In the genomic region with DNA sequence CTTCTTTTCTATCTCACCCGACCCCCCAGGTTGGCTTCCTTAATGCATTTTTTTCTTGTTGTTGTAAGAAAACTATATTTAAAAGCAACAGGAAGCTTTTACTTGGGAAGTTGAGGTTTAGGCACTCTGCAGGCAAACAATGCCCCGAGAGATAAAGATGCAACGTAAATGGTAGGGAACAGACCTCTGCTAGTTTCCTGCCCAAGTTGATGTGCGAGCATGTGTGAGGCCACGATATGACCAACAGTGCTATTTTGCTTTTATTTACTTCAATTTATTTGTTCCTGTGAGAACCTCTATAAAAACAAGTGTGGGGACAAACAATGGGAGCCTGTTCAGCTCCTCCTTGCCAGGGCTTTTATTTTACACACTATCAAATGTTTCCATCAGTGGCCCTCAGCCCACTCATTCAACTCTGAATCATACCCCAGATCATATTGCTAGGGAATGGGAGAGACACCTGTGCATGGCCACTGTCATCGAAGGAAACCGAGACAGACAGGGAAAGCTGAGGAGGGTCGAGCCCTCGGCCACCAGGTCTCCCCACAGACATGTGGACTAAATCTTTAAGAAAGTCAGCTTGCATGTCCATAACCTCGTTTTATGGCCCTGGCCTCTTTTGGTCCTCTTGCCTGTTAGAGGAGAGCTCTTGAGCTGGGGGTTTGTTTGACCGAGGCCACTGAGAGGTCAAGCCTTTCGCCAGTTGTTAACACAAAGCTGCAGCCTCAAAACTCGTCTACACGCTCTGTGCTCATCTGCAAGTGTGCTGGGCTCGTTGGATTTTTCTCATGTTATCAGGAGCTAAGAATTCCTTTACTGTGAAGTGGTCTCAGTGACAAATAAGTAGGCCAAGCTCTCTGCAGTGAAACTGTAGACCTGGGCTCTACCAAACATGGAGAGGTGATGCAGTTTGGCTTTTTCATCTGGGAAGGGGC, we compare ENCODE assay signal across 14 mouse cellular contexts. TPM values are rescaled to one million over a fixed set of nuclear protein-coding genes. Genes with fewer than 3 reads are reported as not detected.
DNase-seq lines count a peak whose midpoint lies in the region; ATAC-seq and TF ChIP-seq lines count a peak whose summit lies in the region.
"Had no signal": no experiment of that assay in that cellular context is flagged by ENCODE, and none has a peak within 500 bp of the region (broad histone marks: within the 10 kb centered on the region; RNA-seq: fewer than 3 reads in every experiment).

No protein-coding gene starts in this region.

- DNase-seq in heart, adult 9 months (ENCODE audit: low spot score in 2 of 2): no peak
- DNase-seq in 416B (ENCODE audit: low read depth): peak; percentile 61
- no peak for DNase-seq in liver, postnatal 0 days
- DNase-seq in thymus, postnatal 36 days: no peak
- no peak for DNase-seq in neural tube, embryonic 10.5 days (ENCODE audit: extremely low spot score, low spot score)
- DNase-seq in adrenal gland, adult 8-10 months: no peak
- DNase-seq: layer of hippocampus, adult 9-11 months; right cerebral cortex, postnatal 4 days had no signal

- H3K27ac ChIP-seq in heart, embryonic 13.5 days (replicated peaks): peak overlapping the region; percentile 89
- H3K27ac ChIP-seq in liver, postnatal 0 days (ENCODE audit: low read depth): no peak overlapping the region
- H3K27ac ChIP-seq: embryonic facial prominence, embryonic 12.5 days; limb, embryonic 12.5 days; midbrain, embryonic 13.5 days had no signal

- peak overlapping the region; percentile 71 for H3K9ac ChIP-seq in heart, embryonic 13.5 days
- H3K9ac ChIP-seq in liver, postnatal 0 days (replicated peaks): no peak overlapping the region
- H3K9ac ChIP-seq: embryonic facial prominence, embryonic 12.5 days; limb, embryonic 12.5 days; midbrain, embryonic 13.5 days had no signal

- peak; percentile 50; the same call in 1 of the 2 replicates for TF ChIP-seq EP300 in liver, postnatal 0 days (IDR thresholded peaks at IDR 0.05; ENCODE audit: low read depth)

- no peaks in the 10 kb centered on the region for H3K27me3 ChIP-seq in heart, embryonic 13.5 days (replicated peaks)
- H3K27me3 ChIP-seq in liver, postnatal 0 days (ENCODE audit: insufficient read depth, low read length): no peaks in the 10 kb centered on the region
- H3K27me3 ChIP-seq: CH12.LX; embryonic facial prominence, embryonic 12.5 days; midbrain, embryonic 13.5 days had no signal

- no peak for TF ChIP-seq CTCF in liver, postnatal 0 days (IDR thresholded peaks at IDR 0.05; ENCODE audit: low read depth)

- peak overlapping the region; percentile 42 for H3K4me2 ChIP-seq in heart, embryonic 13.5 days
- H3K4me2 ChIP-seq in liver, postnatal 0 days (ENCODE audit: low read depth, low read length): no peak overlapping the region
- H3K4me2 ChIP-seq: embryonic facial prominence, embryonic 12.5 days; limb, embryonic 12.5 days; midbrain, embryonic 13.5 days had no signal

- peak; percentile 54; the same call in 1 of the 2 replicates for ATAC-seq in heart, embryonic 13.5 days (ENCODE audit: extremely low read depth, insufficient number of reproducible peaks, low FRiP score, low TSS enrichment)
- ATAC-seq in common myeloid progenitor, adult 5-6 weeks (replicated peaks; ENCODE audit: low read depth, poor library complexity, severe bottlenecking): peak; percentile 69
- ATAC-seq in liver, postnatal 0 days: no peak
- ATAC-seq: midbrain, embryonic 13.5 days had no signal

- H3K9me3 ChIP-seq in heart, embryonic 13.5 days: no peaks in the 10 kb centered on the region
- H3K9me3 ChIP-seq in liver, postnatal 0 days (ENCODE audit: low read length): no peaks in the 10 kb centered on the region
- H3K9me3 ChIP-seq: embryonic facial prominence, embryonic 12.5 days; limb, embryonic 12.5 days; midbrain, embryonic 13.5 days had no signal

- peaks cover 7% of the 10 kb centered on the region; the same call in 1 of the 2 replicates for H3K36me3 ChIP-seq in heart, embryonic 13.5 days
- no peaks in the 10 kb centered on the region for H3K36me3 ChIP-seq in liver, postnatal 0 days (replicated peaks; ENCODE audit: insufficient read depth, low read length)
- H3K36me3 ChIP-seq: embryonic facial prominence, embryonic 12.5 days; limb, embryonic 12.5 days; midbrain, embryonic 13.5 days had no signal

- peaks cover 74% of the 10 kb centered on the region for H3K4me1 ChIP-seq in heart, embryonic 13.5 days
- peaks cover 11% of the 10 kb centered on the region for H3K4me1 ChIP-seq in liver, postnatal 0 days (ENCODE audit: insufficient read depth)

- 22% methylated on average over 15 of the region's 15 CpGs for WGBS in heart, embryonic 13.5 days
- 27% methylated on average over 15 of the region's 15 CpGs for WGBS in liver, postnatal 0 days (ENCODE audit: insufficient replicate concordance)

- no peak overlapping the region for H3K4me3 ChIP-seq in heart, embryonic 13.5 days
- no peak overlapping the region for H3K4me3 ChIP-seq in liver, postnatal 0 days (ENCODE audit: low read depth, low read length)
- H3K4me3 ChIP-seq: embryonic facial prominence, embryonic 12.5 days; limb, embryonic 12.5 days; midbrain, embryonic 13.5 days had no signal

RNA-seq across cellular contexts. Expression of a gene that starts 55.3 kb away (rescaled TPM):
- polyA plus RNA-seq in heart, embryonic 13.5 days (2015; fragmentation: Nextera tagmentation; extraction: Ambion mirVana): 65.4 and 68.5 TPM in 2 replicates
- 95.6 and 102 TPM in 2 replicates for total RNA-seq in common myeloid progenitor, adult 5-6 weeks (2017)
- polyA plus RNA-seq in liver, postnatal 0 days (2015; fragmentation: Nextera tagmentation; extraction: Ambion mirVana): 6.7 TPM in 2 replicates
- total RNA-seq in adrenal gland, adult 8-10 months (2022): 10 to 100 TPM; 47.3 to 67.8 (median 55.1) TPM
